Mouse (Mus musculus) ES-Bruce4 (cell line): ENCODE results near the gene Gm4981. TPM values are rescaled to one million over a fixed set of nuclear protein-coding genes. Genes with fewer than 3 reads are reported as not detected.

Experiments
- H3K27ac ChIP-seq: 2 replicates; pipeline ENCODE4 v1.5.1; 2012; ENCODE audit warnings: low read length, inconsistent platforms; ENCODE audit not compliant: insufficient read depth
- H3K27me3 ChIP-seq: 2 replicates; pipeline ENCODE4 v1.6.1; 2012; ENCODE audit warnings: mild to moderate bottlenecking, low read length, inconsistent platforms; ENCODE audit not compliant: control insufficient read depth, poor library complexity, insufficient read depth, severe bottlenecking
- H3K36me3 ChIP-seq: 2 replicates; pipeline ENCODE4 v1.6.1; 2012; ENCODE audit warnings: inconsistent platforms, mild to moderate bottlenecking, low read length, moderate library complexity; ENCODE audit not compliant: control insufficient read depth, poor library complexity, insufficient read depth, severe bottlenecking
- H3K4me1 ChIP-seq: one replicate; pipeline ENCODE4 v1.8.1; 2011; ENCODE audit warnings: low read length; ENCODE audit not compliant: control insufficient read depth, insufficient read depth
- H3K4me3 ChIP-seq: 2 replicates; pipeline ENCODE4 v1.5.1; 2011; ENCODE audit warnings: low read depth, mild to moderate bottlenecking, low read length
- H3K9ac ChIP-seq: 2 replicates; pipeline ENCODE4 v1.6.1; 2012; ENCODE audit warnings: low read depth, mild to moderate bottlenecking, inconsistent platforms; ENCODE audit not compliant: poor library complexity, severe bottlenecking
- H3K9me3 ChIP-seq: replicated peaks from 2 replicates; pipeline ENCODE4 v1.6.1; 2012; ENCODE audit warnings: mild to moderate bottlenecking, low read length, inconsistent platforms; ENCODE audit not compliant: control insufficient read depth, poor library complexity, insufficient read depth, severe bottlenecking
- CTCF ChIP-seq: IDR thresholded peaks from one replicate; pipeline ENCODE4 v1.8.1; 2011; ENCODE audit warnings: low read depth, low read length
- EP300 ChIP-seq: IDR thresholded peaks from 2 replicates; pipeline ENCODE4 v1.6.1; 2011; ENCODE audit warnings: low read depth, low read length; ENCODE audit not compliant: insufficient read depth
- POLR2A ChIP-seq: IDR thresholded peaks from one replicate; pipeline ENCODE4 v1.8.1; 2011; ENCODE audit warnings: low read length; ENCODE audit not compliant: insufficient read depth
- polyA plus RNA-seq: library from polyadenylated mRNA; stranded (reverse); fragments of >200 nt; gene quantifications from 2 replicates; pipeline ENCODE4 v1.2.4, GENCODE M21; 2011; ENCODE audit warnings: low read depth; ENCODE audit not compliant: missing spikeins, insufficient read depth, insufficient read length

Gm4981 gene
- polyA plus RNA-seq, result not detected in 2 replicates

GRCm38 (mm10) chr10:58236613-58237012 is at the start of gene Gm4981:
Gene Gm4981 (minus strand): TSS chr10:58236701.
- no peaks in the 10 kb centered on the region for H3K27me3 ChIP-seq
- H3K9ac ChIP-seq, result no peak within 1 kb of the TSS
- H3K4me3 ChIP-seq, result no peak within 1 kb of the TSS
- H3K27ac ChIP-seq, result no peak within 1 kb of the TSS
- peaks cover 5% of the 10 kb centered on the region; the same call in 1 of the 2 replicates for H3K9me3 ChIP-seq
- TF ChIP-seq EP300 (no peak), CTCF (no peak), POLR2A (no peak)
- no peaks in the 10 kb centered on the region for H3K4me1 ChIP-seq
- H3K36me3 ChIP-seq, result no peaks in the 10 kb centered on the region

- TF ChIP-seq CTCF (no peak), POLR2A (no peak), EP300 (no peak)
- no peak overlapping the region for H3K27ac ChIP-seq
- no peak overlapping the region for H3K9ac ChIP-seq
- H3K36me3 ChIP-seq, result peaks cover 17% of the 10 kb centered on the region
- H3K27me3 ChIP-seq, result no peaks in the 10 kb centered on the region
- H3K9me3 ChIP-seq, result no peaks in the 10 kb centered on the region; the same call in 1 of the 2 replicates
- H3K4me1 ChIP-seq, result no peaks in the 10 kb centered on the region
- H3K4me3 ChIP-seq, result no peak overlapping the region
Observed at GRCm38 (mm10) chr10:58282238-58282637, 45.7 kb upstream of the Gm4981 start.

GRCm38 (mm10) chr10:58258466-58258865 is 22.0 kb upstream of the Gm4981 start:
- H3K9me3 ChIP-seq, result no peaks in the 10 kb centered on the region
- no peaks in the 10 kb centered on the region for H3K4me1 ChIP-seq
- H3K27me3 ChIP-seq, result no peaks in the 10 kb centered on the region
- no peak overlapping the region for H3K27ac ChIP-seq
- TF ChIP-seq EP300, result no peak
- TF ChIP-seq CTCF, result no peak
- TF ChIP-seq POLR2A, result no peak
- H3K4me3 ChIP-seq, result no peak overlapping the region
- peaks cover 3% of the 10 kb centered on the region for H3K36me3 ChIP-seq
- no peak overlapping the region for H3K9ac ChIP-seq

GRCm38 (mm10) chr10:58255954-58256353 is 19.5 kb upstream of the Gm4981 start:
- H3K4me1 ChIP-seq, result no peaks in the 10 kb centered on the region
- H3K27me3 ChIP-seq, result no peaks in the 10 kb centered on the region
- TF ChIP-seq POLR2A (no peak), CTCF (no peak), EP300 (no peak)
- peaks cover 3% of the 10 kb centered on the region for H3K36me3 ChIP-seq
- H3K4me3 ChIP-seq, result peak overlapping the region; percentile 87
- H3K9ac ChIP-seq, result peak overlapping the region; percentile 80
- no peak overlapping the region for H3K27ac ChIP-seq
- H3K9me3 ChIP-seq, result no peaks in the 10 kb centered on the region

GRCm38 (mm10) chr10:58255213-58255892 is 18.9 kb upstream of the Gm4981 start, which contains the start of gene Gcc2:
Gene Gcc2 (plus strand): TSS chr10:58255497.
- no peaks in the 10 kb centered on the region for H3K4me1 ChIP-seq
- no peaks in the 10 kb centered on the region for H3K27me3 ChIP-seq
- TF ChIP-seq CTCF (no peak), EP300 (no peak), POLR2A (no peak)
- no peaks in the 10 kb centered on the region for H3K9me3 ChIP-seq
- H3K4me3 ChIP-seq, result peak within 1 kb of the TSS; percentile 87
- no peak within 1 kb of the TSS for H3K27ac ChIP-seq
- peaks cover 3% of the 10 kb centered on the region for H3K36me3 ChIP-seq
- H3K9ac ChIP-seq, result peak within 1 kb of the TSS; percentile 80

GRCm38 (mm10) chr10:58254635-58255175 is 18.2 kb upstream of the Gm4981 start:
- Histone ChIP-seq H3K4me1 (no peaks in the 10 kb centered on the region), H3K9me3 (no peaks in the 10 kb centered on the region), H3K27me3 (no peaks in the 10 kb centered on the region), H3K36me3 (no peaks in the 10 kb centered on the region; the same call in 1 of the 2 replicates), H3K27ac (no peak overlapping the region), H3K4me3 (no peak overlapping the region), H3K9ac (peak overlapping the region; percentile 27; the same call in 1 of the 2 replicates)
- TF ChIP-seq EP300, result no peak
- no peak for TF ChIP-seq CTCF
- TF ChIP-seq POLR2A, result no peak
